Mouse (Mus musculus) embryonic facial prominence, embryonic 15.5 days (tissue): ENCODE measurements around the gene Kcnj4. TPM values are rescaled to one million over a fixed set of nuclear protein-coding genes. Genes with fewer than 3 reads are reported as not detected.
"Not testable (repeated sequence)": the region's sequence is repeated elsewhere in the genome, so short reads cannot be mapped to it uniquely, and the experiment has no call there.

Experiments used
- ATAC-seq: fragments of 200-750 bp; cut with Nextera tagmentation; 2 replicates; pipeline ENCODE4 v1.8.0; 2017; ENCODE audit warnings: low read depth, moderate TSS enrichment; ENCODE audit not compliant: insufficient number of reproducible peaks, low FRiP score, low TSS enrichment
- H3K27ac ChIP-seq: fragments of 300-500 bp; sonication (generic); replicated peaks from 2 replicates; pipeline ENCODE4 v1.5.1; 2015; ENCODE audit warnings: mild to moderate bottlenecking, inconsistent platforms
- H3K27me3 ChIP-seq: fragments of 300-500 bp; sonication (generic); 2 replicates; pipeline ENCODE4 v1.6.1; 2015; ENCODE audit warnings: inconsistent platforms
- H3K36me3 ChIP-seq: fragments of 300-500 bp; sonication (generic); 2 replicates; pipeline ENCODE4 v1.6.1; 2015; ENCODE audit warnings: mild to moderate bottlenecking, inconsistent platforms
- H3K4me1 ChIP-seq: fragments of 300-500 bp; sonication (generic); 2 replicates; pipeline ENCODE4 v1.6.1; 2015; ENCODE audit warnings: inconsistent platforms
- H3K4me2 ChIP-seq: fragments of 300-500 bp; sonication (generic); replicated peaks from 2 replicates; pipeline ENCODE4 v1.6.1; 2015; ENCODE audit warnings: mild to moderate bottlenecking, inconsistent platforms
- H3K4me3 ChIP-seq: fragments of 300-500 bp; sonication (generic); replicated peaks from 2 replicates; pipeline ENCODE4 v1.5.1; 2015; ENCODE audit warnings: mild to moderate bottlenecking, inconsistent platforms
- H3K9ac ChIP-seq: fragments of 300-500 bp; sonication (generic); 2 replicates; pipeline ENCODE4 v1.6.1; 2015; ENCODE audit warnings: inconsistent platforms
- H3K9me3 ChIP-seq: fragments of 300-500 bp; sonication (generic); replicated peaks from 2 replicates; pipeline ENCODE4 v1.6.1; 2016; ENCODE audit warnings: inconsistent platforms
- whole genome bisulfite sequencing: fragments of 180-500 bp; shearing (Covaris S2); methylation state at CpG from one replicate; pipeline ENCODE4 v1.1.7; 2015; 5-methylcytosine and 5-hydroxymethylcytosine counted together
- polyA plus RNA-seq: library from polyadenylated mRNA; unstranded; fragments of >200 nt; fragmentation: Nextera tagmentation; extraction: Ambion mirVana; gene quantifications from 2 replicates; pipeline ENCODE4 v1.2.1, GENCODE M21; 2015

Kcnj4 gene
- polyA plus RNA-seq, 1 experiment from 2014 or later, result 0.15 TPM

DNA sequence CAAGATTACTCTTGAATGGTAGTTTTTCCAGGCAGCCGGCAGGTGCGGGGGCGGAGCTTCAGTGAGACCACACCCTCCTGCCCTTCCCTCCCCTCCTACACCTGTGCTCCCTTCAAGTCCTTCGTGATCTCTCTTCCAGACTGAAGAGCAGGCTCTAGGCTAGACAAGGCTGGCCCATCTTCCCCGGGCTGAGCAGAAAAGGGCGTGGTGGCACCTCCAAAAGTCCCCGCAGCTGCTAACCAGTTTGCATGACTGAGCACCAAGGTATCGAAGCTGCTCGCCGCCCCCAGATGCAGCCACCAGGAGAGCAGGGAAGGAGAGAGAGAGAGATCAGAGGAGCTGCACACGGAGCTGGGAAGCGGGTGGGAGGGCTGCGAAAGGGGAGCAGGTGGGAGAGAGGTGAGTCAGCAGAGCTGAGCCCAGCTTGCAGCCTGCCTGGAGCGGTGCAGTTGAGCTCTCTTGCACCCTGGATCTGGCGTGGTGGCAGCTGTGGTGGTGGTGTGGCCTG lies 23.8 kb downstream of the Kcnj4 start:
- H3K27me3 ChIP-seq, result peaks cover 19% of the 10 kb centered on the region; the same call in 1 of the 2 replicates
- no peaks in the 10 kb centered on the region for H3K36me3 ChIP-seq
- H3K27ac ChIP-seq, result no peak overlapping the region
- H3K4me1 ChIP-seq, result no peaks in the 10 kb centered on the region
- no peak overlapping the region for H3K4me2 ChIP-seq
- WGBS, result 6% methylated on average over 15 of the region's 15 CpGs
- H3K4me3 ChIP-seq, result no peak overlapping the region
- H3K9me3 ChIP-seq, result no peaks in the 10 kb centered on the region
- ATAC-seq, result no peak
- no peak overlapping the region for H3K9ac ChIP-seq

DNA sequence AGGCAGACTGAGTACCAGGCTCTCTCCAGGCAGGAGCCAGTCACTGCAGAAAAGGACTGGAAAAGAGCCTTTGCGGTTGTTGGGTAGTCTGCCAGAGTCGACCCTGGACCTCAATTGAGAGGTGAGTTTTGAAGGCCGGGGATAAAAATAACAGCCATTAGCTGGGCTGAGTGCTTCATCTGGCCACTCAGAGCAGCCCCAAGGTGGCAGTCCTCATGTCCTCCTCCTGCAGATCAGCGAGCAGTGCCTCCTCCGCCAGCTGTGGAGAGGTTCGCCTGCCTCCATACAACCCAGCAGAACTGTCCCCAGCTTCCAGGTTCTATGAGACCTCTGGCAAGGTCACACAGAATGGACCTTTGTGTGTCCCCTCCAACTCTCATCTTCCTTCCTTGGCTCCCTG lies 27.8 kb downstream of the Kcnj4 start:
- WGBS, result 52% methylated on average over 6 of the region's 6 CpGs
- ATAC-seq, result no peak
- H3K4me2 ChIP-seq, result no peak overlapping the region
- H3K27ac ChIP-seq, result no peak overlapping the region
- H3K9ac ChIP-seq, result no peak overlapping the region
- H3K4me1 ChIP-seq, result no peaks in the 10 kb centered on the region
- no peaks in the 10 kb centered on the region for H3K36me3 ChIP-seq
- peaks cover 19% of the 10 kb centered on the region; the same call in 1 of the 2 replicates for H3K27me3 ChIP-seq
- no peak overlapping the region for H3K4me3 ChIP-seq
- 0 out of 2 replicates have a peak, but pooled peaks cover 3% of the 10 kb centered on the region for H3K9me3 ChIP-seq

DNA sequence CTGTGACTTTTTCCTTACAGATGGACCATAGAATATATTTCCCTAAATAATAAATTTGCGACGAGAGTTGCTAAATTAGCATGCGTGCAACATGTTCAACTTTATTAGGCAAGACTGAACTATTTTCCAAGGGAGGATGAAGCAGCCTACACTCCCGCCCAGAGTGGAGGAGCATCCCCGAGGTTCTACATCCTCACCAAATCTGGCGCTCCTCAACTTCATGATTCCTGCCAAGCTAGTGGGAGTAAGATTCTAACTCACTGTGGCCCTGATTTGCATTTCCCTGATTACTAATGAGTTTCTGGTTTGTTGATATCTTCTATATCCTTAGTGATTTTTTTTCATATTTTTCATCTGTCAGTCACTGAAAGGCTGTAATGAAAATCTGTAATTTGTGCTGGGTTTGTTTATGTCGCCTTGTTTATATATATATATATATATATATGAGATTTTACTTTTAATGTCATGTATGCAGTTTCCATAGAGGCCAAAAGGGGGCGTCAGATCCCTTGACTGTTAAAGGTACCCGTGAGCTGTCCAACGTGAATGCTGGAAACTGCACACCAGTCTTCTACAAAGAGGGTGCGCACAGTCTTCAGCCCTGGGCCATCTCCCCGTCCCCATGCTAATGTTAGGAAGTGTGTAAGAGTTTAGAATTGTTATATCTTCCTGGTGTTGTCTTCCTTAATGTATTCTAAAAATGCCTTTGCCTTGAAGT lies 31.2 kb downstream of the Kcnj4 start:
- H3K9ac ChIP-seq, result no peak overlapping the region
- H3K27me3 ChIP-seq, result 0 out of 2 replicates have a peak, but pooled peaks cover 2% of the 10 kb centered on the region
- WGBS, result 49% methylated on average over 12 of the region's 12 CpGs
- H3K4me1 ChIP-seq, result peaks cover 12% of the 10 kb centered on the region; the same call in 1 of the 2 replicates
- H3K9me3 ChIP-seq, result 0 out of 2 replicates have a peak, but pooled peaks cover 3% of the 10 kb centered on the region
- no peak overlapping the region for H3K27ac ChIP-seq
- no peak overlapping the region for H3K4me2 ChIP-seq
- no peak overlapping the region for H3K4me3 ChIP-seq
- H3K36me3 ChIP-seq, result no peaks in the 10 kb centered on the region
- ATAC-seq, result no peak

DNA sequence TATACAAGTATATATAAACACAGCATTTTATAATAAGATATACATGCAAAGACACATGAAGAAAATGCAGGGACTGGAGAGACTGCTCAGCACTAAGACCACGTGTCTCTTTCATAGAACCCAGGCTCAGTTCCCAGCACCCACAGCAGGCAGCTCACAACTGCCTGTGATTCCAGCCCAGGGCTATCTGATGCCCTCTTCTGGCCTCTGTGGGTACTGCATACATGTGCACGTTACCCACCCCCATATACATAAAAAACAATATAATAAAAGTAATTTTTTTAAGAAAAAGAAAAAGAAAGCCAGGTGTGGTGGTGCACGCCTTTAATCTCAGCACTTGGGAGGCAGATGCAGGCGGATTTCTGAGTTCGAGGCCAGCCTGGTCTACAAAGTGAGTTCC lies 32.0 kb downstream of the Kcnj4 start:
- no peak overlapping the region for H3K9ac ChIP-seq
- no peak for ATAC-seq
- H3K27ac ChIP-seq, result no peak overlapping the region
- H3K4me1 ChIP-seq, result peaks cover 12% of the 10 kb centered on the region; the same call in 1 of the 2 replicates
- WGBS, result 82% methylated on average over 5 of the region's 5 CpGs
- H3K4me3 ChIP-seq, result no peak overlapping the region
- H3K36me3 ChIP-seq, result no peaks in the 10 kb centered on the region
- H3K4me2 ChIP-seq, result no peak overlapping the region
- no peaks in the 10 kb centered on the region for H3K27me3 ChIP-seq
- H3K9me3 ChIP-seq, result 0 out of 2 replicates have a peak, but pooled peaks cover 3% of the 10 kb centered on the region

DNA sequence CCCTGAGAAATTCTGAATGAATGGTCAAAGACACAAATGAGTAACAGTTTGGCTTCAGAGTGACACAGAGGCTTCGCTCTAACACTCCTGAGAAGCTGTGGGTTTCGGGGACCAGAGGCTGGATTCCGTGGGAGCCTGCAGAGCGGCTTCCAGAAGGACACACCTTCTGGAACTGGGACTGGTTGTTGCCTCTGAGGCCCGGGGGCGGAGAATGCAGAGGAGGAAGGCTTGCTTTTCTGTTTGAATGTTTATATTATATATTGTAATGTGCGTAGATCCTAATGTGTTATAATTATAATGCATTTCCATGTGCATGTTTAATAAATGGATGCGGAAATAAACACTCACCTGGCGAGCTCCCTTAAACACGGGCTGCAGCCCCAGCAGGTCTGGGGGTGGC lies 33.9 kb downstream of the Kcnj4 start:
- peak overlapping the region; percentile 14; the same call in 1 of the 2 replicates for H3K4me3 ChIP-seq
- H3K9me3 ChIP-seq, result 0 out of 2 replicates have a peak, but pooled peaks cover 3% of the 10 kb centered on the region
- no peaks in the 10 kb centered on the region for H3K36me3 ChIP-seq
- H3K4me1 ChIP-seq, result peaks cover 12% of the 10 kb centered on the region; the same call in 1 of the 2 replicates
- ATAC-seq, result no peak
- no peaks in the 10 kb centered on the region for H3K27me3 ChIP-seq
- WGBS, result 39% methylated on average over 10 of the region's 10 CpGs
- peak overlapping the region; percentile 34 for H3K4me2 ChIP-seq
- H3K27ac ChIP-seq, result no peak overlapping the region; the same call in 1 of the 2 replicates
- H3K9ac ChIP-seq, result no peak overlapping the region

DNA sequence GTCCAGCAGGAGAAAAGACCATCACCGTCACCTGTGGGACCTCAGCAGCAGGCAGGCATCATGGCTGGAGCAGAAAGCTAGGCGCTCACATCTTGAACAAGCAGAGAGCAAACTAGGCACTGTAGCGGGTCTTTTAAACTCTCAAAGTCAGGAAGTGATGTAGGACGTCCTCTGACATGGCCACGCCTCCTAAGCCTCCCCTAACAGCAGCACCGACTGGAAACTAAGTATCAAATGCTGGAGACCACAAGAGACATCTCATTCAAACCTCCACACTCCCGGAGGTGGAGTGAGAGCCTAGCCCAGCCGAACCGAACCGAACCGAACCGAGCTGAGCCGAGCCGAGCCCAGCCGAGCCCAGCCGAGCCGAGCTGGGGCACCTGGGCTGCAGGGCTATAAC lies 34.5 kb downstream of the Kcnj4 start:
- Histone ChIP-seq H3K4me1 (peaks cover 12% of the 10 kb centered on the region; the same call in 1 of the 2 replicates), H3K4me2 (peak overlapping the region; percentile 34), H3K27me3 (no peaks in the 10 kb centered on the region), H3K36me3 (no peaks in the 10 kb centered on the region), H3K27ac (no peak overlapping the region), H3K4me3 (peak overlapping the region; percentile 14), H3K9ac (no peak overlapping the region), H3K9me3 (0 out of 2 replicates have a peak, but pooled peaks cover 3% of the 10 kb centered on the region)
- no peak for ATAC-seq
- 19% methylated on average over 17 of the region's 17 CpGs for WGBS

DNA sequence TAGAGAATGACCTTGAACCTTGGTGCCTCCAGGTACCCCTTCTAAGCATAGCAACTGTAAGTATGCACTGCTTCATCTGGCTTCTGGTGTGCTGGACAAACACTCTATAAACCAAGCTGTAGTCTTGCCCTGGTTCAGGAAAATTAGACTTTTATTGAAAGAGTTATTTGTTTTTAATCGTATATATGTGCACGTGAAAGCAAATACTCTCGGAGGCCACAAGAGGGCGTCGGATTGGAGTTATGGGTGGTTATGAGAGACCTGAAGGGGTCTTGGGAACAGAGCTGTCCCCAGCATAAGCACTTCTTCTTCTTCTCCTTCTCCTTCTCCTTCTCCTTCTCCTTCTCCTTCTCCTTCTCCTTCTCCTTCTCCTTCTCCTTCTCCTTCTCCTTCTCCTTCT lies 35.5 kb downstream of the Kcnj4 start:
- no peak for ATAC-seq
- 66% methylated on average over 5 of the region's 5 CpGs for WGBS

DNA sequence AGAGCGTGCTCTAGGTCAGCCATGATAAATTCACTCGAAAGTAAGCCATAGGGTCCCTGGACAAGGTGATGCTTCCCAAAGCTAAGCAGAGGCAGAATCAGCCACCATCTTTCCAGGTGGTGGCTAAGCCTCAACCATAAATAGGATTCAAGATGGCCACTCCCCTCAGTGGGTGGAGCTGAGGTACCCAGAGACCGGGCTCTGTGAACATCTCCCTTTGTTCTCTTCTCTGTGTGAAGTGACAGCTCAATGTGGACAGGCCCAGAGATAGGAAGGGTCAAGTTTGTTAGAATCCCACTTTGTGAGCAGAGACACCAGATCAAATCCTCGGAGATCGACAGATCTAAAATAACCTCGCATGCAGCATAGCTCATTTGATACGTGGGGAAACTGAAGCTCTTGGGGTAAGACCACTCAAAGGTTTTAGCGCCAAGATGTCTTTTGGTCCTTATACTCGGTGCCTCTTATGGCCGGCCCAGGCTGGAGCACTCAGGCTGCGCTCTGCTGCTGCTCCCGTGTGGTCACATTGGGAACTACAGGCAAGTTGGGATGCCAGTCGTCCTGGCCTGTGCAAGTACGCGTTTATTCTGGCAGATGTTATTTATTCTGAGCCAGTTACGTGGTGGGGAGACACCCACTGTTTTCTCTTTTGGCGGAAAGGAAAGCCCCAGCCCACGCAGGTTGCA lies 38.3 kb downstream of the Kcnj4 start:
- no peaks in the 10 kb centered on the region for H3K36me3 ChIP-seq
- H3K27ac ChIP-seq, result no peak overlapping the region
- WGBS, result 3% methylated on average over 18 of the region's 18 CpGs
- no peak overlapping the region for H3K4me2 ChIP-seq
- peaks cover 13% of the 10 kb centered on the region for H3K27me3 ChIP-seq
- peaks cover 11% of the 10 kb centered on the region; the same call in 1 of the 2 replicates for H3K4me1 ChIP-seq
- peak; percentile 84 for ATAC-seq
- no peak overlapping the region for H3K4me3 ChIP-seq
- no peak overlapping the region for H3K9ac ChIP-seq
- H3K9me3 ChIP-seq, result no peaks in the 10 kb centered on the region

More for the DNA sequence above, 35.5 kb downstream of the Kcnj4 start:
- peaks cover 12% of the 10 kb centered on the region; the same call in 1 of the 2 replicates for H3K4me1 ChIP-seq
- H3K4me2 ChIP-seq, result no peak overlapping the region
- H3K4me3 ChIP-seq, result no peak overlapping the region
- H3K27ac ChIP-seq, result no peak overlapping the region
- H3K36me3 ChIP-seq, result no peaks in the 10 kb centered on the region
- no peaks in the 10 kb centered on the region for H3K27me3 ChIP-seq
- H3K9me3 ChIP-seq, result 0 out of 2 replicates have a peak, but pooled peaks cover 3% of the 10 kb centered on the region
- no peak overlapping the region for H3K9ac ChIP-seq

DNA sequence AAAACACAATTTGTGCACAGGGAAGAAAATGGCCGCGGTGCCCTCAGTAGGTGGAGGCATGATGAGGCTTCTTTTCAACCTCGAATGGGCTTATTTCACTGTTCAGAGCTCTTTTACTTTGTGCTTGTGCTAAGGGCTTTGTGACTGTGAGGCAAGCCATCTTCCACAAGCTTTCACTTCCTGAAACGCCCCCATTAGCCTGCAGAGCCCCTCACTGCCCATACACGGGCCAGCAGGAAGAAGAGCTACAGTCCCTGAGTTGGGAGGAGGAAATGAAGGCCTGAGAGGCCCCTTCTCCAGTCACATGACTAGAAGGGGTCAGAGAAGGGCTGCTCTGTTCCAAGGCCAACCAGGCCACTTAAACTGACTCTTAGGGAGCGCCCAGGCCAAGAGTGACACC lies 48.5 kb downstream of the Kcnj4 start:
- ATAC-seq, result no peak
- Histone ChIP-seq H3K36me3 (no peaks in the 10 kb centered on the region), H3K9ac (no peak overlapping the region), H3K27ac (no peak overlapping the region), H3K4me3 (no peak overlapping the region), H3K9me3 (no peaks in the 10 kb centered on the region), H3K4me1 (peaks cover 7% of the 10 kb centered on the region), H3K4me2 (no peak overlapping the region), H3K27me3 (no peaks in the 10 kb centered on the region)
- 70% methylated on average over 6 of the region's 6 CpGs for WGBS

DNA sequence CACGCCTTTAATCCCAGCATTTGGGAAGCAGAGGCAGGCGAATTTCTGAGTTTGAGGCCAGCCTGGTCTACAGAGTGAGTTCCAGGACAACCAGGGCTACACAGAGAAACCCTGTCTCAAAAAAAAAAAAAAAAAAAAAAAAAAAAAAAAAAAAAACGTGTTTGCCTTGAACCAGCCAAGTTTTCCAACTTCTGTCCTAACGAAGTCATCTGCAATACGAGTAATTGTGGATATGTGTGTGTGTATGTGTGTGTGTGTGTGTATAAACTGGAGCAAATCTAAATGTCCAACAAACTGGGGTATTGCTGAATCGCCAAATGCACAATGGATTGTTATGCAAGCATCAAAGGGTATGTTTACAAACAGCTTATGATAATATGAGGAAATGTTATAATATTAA lies 48.9 kb downstream of the Kcnj4 start:
- not testable (repeated sequence) for H3K9ac ChIP-seq, ATAC-seq, H3K4me3 ChIP-seq, H3K9me3 ChIP-seq, H3K4me2 ChIP-seq, H3K27ac ChIP-seq, H3K36me3 ChIP-seq, H3K27me3 ChIP-seq, H3K4me1 ChIP-seq
- WGBS, result 44% methylated on average over 6 of the region's 6 CpGs

DNA sequence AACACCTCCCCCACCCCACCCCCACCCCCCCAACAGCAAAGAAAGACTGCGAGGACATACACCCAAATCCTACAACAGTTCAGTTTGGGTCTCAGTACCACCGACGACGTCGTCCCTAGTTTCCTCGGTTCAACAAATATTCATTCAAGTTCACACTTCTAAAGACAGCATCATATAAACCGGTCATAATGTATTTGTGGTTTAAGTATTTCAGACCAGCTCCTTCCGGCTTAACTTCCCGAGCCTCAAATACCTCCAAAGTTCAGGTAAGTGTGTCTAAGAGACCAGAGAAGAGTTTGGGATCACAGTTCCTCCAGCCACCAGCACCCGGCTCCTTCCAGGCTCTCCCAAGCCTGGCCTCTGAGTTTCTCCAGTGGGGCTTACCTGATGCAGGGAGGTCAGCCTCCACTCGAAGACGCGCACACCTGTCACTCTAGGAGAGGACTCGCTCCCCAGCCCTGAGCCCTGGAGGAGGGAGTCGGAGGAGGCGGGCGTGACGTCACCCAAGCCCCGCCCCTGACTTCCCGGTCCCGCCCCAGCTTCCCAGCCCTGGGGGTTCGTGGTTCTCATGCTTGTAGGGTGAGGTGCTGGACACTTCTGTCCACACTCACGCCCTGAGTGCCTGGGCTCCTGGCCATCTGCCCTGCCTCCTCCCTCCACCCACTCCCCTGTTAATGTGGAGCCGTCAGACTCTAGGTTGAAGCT lies 49.8 kb downstream of the Kcnj4 start, which contains the start of gene Csnk1e:
Gene Csnk1e, minus strand, starts transcription at position 461 of the 705 bp plus-strand sequence.
- Histone ChIP-seq H3K36me3 (no peaks in the 10 kb centered on the region), H3K4me1 (peaks cover 7% of the 10 kb centered on the region), H3K27ac (no peak within 1 kb of the TSS), H3K9ac (no peak within 1 kb of the TSS), H3K4me2 (peak within 1 kb of the TSS; percentile 65), H3K9me3 (no peaks in the 10 kb centered on the region), H3K27me3 (no peaks in the 10 kb centered on the region), H3K4me3 (peak within 1 kb of the TSS; percentile 34)
- ATAC-seq, result peak; percentile 83
- WGBS, result 1% methylated on average over 24 of the region's 24 CpGs
